Mouse (Mus musculus) intestine, postnatal 0 days (tissue): Measurements from ENCODE around the gene Eps15l1. TPM values are rescaled to one million over a fixed set of nuclear protein-coding genes. Genes with fewer than 3 reads are reported as not detected.

Source experiments
- ATAC-seq: fragments of 200-750 bp; cut with Nextera tagmentation; 2 replicates; pipeline ENCODE4 v1.8.0; 2017; ENCODE audit warnings: mild to moderate bottlenecking, moderate TSS enrichment, moderate library complexity
- H3K27ac ChIP-seq: fragments of 300-500 bp; sonication (generic); 2 replicates; pipeline ENCODE4 v1.5.1; 2014; ENCODE audit warnings: mild to moderate bottlenecking, low read depth, low read length, moderate library complexity
- H3K27me3 ChIP-seq: fragments of 300-500 bp; sonication (generic); replicated peaks from 2 replicates; pipeline ENCODE4 v1.6.1; 2014; ENCODE audit warnings: low read length, mixed read lengths; ENCODE audit not compliant: control insufficient read depth, insufficient read depth
- H3K36me3 ChIP-seq: fragments of 300-500 bp; sonication (generic); 2 replicates; pipeline ENCODE4 v1.6.1; 2014; ENCODE audit warnings: mild to moderate bottlenecking, moderate library complexity; ENCODE audit not compliant: control insufficient read depth, insufficient read depth
- H3K4me1 ChIP-seq: fragments of 300-500 bp; sonication (generic); replicated peaks from 2 replicates; pipeline ENCODE4 v1.6.1; 2014; ENCODE audit warnings: antibody characterized with exemption, low read length, mixed read lengths; ENCODE audit not compliant: control insufficient read depth, insufficient read depth
- H3K4me2 ChIP-seq: fragments of 300-500 bp; sonication (generic); replicated peaks from 2 replicates; pipeline ENCODE4 v1.6.1; 2014; ENCODE audit warnings: low read depth, mild to moderate bottlenecking, moderate library complexity
- H3K4me3 ChIP-seq: fragments of 300-500 bp; sonication (generic); 2 replicates; pipeline ENCODE4 v1.5.1; 2014; ENCODE audit warnings: low read depth, low read length
- H3K9ac ChIP-seq: fragments of 300-500 bp; sonication (generic); 2 replicates; pipeline ENCODE4 v1.6.1; 2014; ENCODE audit warnings: mild to moderate bottlenecking, low read depth, low read length
- H3K9me3 ChIP-seq: fragments of 300-500 bp; sonication (generic); 2 replicates; pipeline ENCODE4 v1.6.1; 2016; ENCODE audit warnings: mixed run types; ENCODE audit not compliant: control insufficient read depth
- CTCF ChIP-seq: sonication (generic); IDR thresholded peaks from 2 replicates; pipeline ENCODE4 v1.5.1; 2016; ENCODE audit warnings: low read depth, mild to moderate bottlenecking, control low read depth, antibody characterized with exemption, moderate library complexity
- WGBS: fragments of 180-500 bp; shearing (Covaris S2); extraction: QIAGEN DNeasy Blood & Tissue Kit; methylation state at CpG from one replicate; pipeline ENCODE4 v1.1.7; 2014; 5-methylcytosine and 5-hydroxymethylcytosine counted together
- polyA plus RNA-seq: library from polyadenylated mRNA; unstranded; fragments of >200 nt; fragmentation: Nextera tagmentation; extraction: Ambion mirVana; gene quantifications from 2 replicates; pipeline ENCODE4 v1.2.1, GENCODE M21; 2015

The Eps15l1 gene
- polyA plus RNA-seq, 1 experiment from 2014 or later, result 16.3 TPM

DNA sequence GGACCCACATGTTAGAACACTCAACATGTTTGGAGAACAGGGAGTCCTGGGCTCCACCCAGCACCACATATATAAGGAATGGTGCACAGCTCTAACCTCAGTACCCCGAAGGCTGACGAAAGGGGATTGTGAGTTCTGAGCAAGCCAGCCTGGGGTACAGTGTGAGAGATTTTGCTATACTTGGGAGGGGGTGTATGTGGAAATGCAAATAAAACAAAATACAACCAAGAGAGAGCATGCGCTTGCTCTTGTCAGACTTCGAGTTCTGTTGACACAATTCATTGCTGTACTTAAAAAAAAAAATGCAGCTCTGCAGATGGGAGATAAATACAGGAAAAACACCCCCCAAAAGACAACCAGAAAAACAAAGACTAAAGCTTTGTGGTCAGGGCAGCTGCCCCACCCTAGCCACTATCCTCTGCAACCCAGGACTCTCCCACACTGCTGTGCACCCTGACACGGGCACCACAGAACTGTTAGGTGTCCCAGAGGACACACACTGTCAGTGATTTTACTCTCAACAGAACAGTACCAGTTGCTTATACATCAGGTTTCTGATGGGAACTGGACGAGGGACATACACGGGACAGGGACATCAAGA is 69.8 kb downstream of the Eps15l1 start:
- Histone ChIP-seq H3K27ac (no peak overlapping the region), H3K9me3 (no peaks in the 10 kb centered on the region), H3K9ac (no peak overlapping the region), H3K4me1 (no peaks in the 10 kb centered on the region), H3K36me3 (peaks cover 33% of the 10 kb centered on the region), H3K4me3 (no peak overlapping the region), H3K27me3 (no peaks in the 10 kb centered on the region), H3K4me2 (no peak overlapping the region)
- ATAC-seq, result no peak
- WGBS, result 89% methylated on average over 7 of the region's 7 CpGs
- no peak for TF ChIP-seq CTCF

DNA sequence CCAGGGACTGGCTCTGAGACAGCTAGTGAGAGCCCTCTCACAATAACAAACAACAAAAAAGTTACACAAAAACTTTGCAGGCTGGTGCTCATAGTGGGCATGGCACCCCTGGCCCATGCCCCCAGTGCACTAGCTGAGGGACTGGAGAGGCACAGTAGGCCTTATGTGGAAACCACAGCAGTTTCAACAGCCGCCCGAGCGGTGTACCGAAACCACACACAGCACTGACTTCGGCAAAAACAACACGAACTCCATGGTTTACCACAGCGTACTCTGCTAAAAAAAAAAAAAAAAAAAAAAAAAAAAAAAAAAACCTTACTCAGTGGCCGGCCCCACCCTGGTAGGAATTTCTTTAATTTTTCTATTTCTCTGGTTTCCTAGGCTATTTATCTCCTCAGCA is 70.5 kb downstream of the Eps15l1 start:
- H3K9me3 ChIP-seq, result no peaks in the 10 kb centered on the region
- no peak overlapping the region for H3K9ac ChIP-seq
- H3K4me3 ChIP-seq, result no peak overlapping the region
- H3K27ac ChIP-seq, result no peak overlapping the region
- no peaks in the 10 kb centered on the region for H3K4me1 ChIP-seq
- no peak overlapping the region for H3K4me2 ChIP-seq
- no peak for ATAC-seq
- 86% methylated on average over 8 of the region's 8 CpGs for WGBS
- H3K36me3 ChIP-seq, result peaks cover 30% of the 10 kb centered on the region; the same call in 1 of the 2 replicates
- TF ChIP-seq CTCF, result no peak
- H3K27me3 ChIP-seq, result no peaks in the 10 kb centered on the region

DNA sequence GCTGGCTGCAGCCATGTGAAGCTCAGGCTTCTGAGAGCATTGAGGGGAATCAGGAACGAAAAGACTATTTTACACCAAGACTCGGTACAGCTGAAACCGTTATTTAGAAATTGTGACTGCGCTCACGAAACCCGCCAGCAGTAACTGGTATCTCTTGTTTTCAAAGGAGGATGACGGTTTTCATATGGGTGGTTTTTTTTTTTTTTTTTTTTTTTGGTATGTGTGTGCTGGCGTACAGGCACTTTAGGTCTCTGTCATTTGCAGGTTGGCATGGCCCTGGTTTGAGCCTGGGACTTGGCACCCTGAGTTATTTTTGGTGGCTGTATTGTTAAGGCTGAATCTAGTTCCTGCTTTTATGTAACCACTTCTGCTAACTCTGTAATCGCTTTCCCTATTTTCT is 71.4 kb downstream of the Eps15l1 start:
- TF ChIP-seq CTCF, result no peak
- Histone ChIP-seq H3K27me3 (no peaks in the 10 kb centered on the region), H3K4me1 (no peaks in the 10 kb centered on the region), H3K4me3 (no peak overlapping the region), H3K9me3 (no peaks in the 10 kb centered on the region), H3K9ac (no peak overlapping the region), H3K36me3 (peaks cover 32% of the 10 kb centered on the region; the same call in 1 of the 2 replicates), H3K27ac (no peak overlapping the region), H3K4me2 (no peak overlapping the region)
- no peak for ATAC-seq
- 85% methylated on average over 9 of the region's 9 CpGs for WGBS

DNA sequence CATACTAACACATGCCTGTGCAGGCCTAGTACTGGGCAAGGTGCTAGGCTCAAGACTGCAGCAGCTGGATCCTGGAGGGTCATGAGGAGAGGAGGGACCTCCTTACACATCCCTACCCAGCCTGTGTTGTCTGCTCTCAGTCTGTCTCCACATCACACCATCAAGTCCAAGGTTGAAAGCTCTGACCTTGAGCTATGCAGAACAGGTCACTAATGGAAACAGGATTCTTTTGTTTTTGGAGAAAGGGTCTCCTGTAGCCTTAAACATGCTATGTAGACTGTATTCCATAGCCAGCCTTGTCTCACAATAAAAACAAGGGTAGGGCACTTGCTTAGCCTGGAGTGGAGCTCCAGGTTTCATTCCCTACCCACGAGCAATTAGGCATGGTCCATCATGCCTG is 72.3 kb downstream of the Eps15l1 start:
- Histone ChIP-seq H3K4me1 (no peaks in the 10 kb centered on the region), H3K27me3 (no peaks in the 10 kb centered on the region), H3K4me2 (no peak overlapping the region), H3K27ac (no peak overlapping the region), H3K36me3 (peaks cover 32% of the 10 kb centered on the region; the same call in 1 of the 2 replicates), H3K4me3 (no peak overlapping the region), H3K9me3 (no peaks in the 10 kb centered on the region), H3K9ac (no peak overlapping the region)
- TF ChIP-seq CTCF, result no peak
- ATAC-seq, result no peak
- WGBS, result 87% methylated on average over 1 of the region's 1 CpGs

DNA sequence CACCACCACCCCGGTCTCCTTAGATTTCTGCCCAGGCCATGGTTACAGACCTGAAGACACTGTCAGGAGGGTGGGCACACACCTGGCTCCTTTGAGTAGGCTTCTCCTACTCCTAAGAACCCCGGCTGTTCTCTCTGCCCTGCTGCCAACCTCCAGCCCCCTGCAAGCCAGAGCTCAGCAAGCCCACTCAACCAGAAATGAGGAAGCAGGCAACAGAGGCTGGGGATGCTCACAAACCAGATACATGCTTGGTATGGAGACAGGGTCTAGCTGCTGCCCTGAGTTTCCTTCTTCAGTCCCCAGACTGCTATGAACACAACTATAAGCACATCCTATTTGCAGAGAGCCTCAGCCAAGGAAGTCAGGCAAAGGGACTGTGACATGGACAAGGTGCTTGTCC is 73.1 kb downstream of the Eps15l1 start:
- 94% methylated on average over 2 of the region's 2 CpGs for WGBS
- Histone ChIP-seq H3K4me2 (no peak overlapping the region), H3K4me3 (no peak overlapping the region), H3K9ac (no peak overlapping the region), H3K36me3 (peaks cover 38% of the 10 kb centered on the region; the same call in 1 of the 2 replicates), H3K9me3 (no peaks in the 10 kb centered on the region), H3K27ac (no peak overlapping the region), H3K27me3 (no peaks in the 10 kb centered on the region), H3K4me1 (no peaks in the 10 kb centered on the region)
- TF ChIP-seq CTCF, result no peak
- no peak for ATAC-seq

DNA sequence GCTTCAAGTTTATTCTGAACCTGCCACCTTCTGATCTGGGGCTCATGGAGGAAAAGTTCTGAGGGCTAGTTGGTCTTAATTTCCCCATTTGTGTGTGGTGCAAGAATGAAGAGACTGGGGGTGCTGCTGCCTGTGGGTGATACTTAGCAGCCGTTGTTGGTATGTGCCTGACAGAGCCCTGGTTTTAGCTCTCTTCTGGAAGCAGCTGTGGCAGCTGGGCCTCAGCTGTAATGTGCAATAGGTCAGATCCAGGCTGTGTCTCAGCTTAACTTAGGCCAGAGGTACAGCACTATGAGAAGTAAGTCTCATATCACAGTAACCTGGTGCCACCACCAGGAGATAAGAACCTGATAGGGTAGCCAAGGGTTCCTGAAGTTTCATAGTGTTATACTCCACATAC is 73.7 kb downstream of the Eps15l1 start:
- no peak for TF ChIP-seq CTCF
- H3K27ac ChIP-seq, result no peak overlapping the region
- H3K4me1 ChIP-seq, result no peaks in the 10 kb centered on the region
- peaks cover 37% of the 10 kb centered on the region; the same call in 1 of the 2 replicates for H3K36me3 ChIP-seq
- WGBS, result 59% methylated on average over 1 of the region's 1 CpGs
- H3K4me3 ChIP-seq, result no peak overlapping the region
- H3K9ac ChIP-seq, result no peak overlapping the region
- H3K4me2 ChIP-seq, result no peak overlapping the region
- H3K9me3 ChIP-seq, result no peaks in the 10 kb centered on the region
- ATAC-seq, result no peak
- no peaks in the 10 kb centered on the region for H3K27me3 ChIP-seq

DNA sequence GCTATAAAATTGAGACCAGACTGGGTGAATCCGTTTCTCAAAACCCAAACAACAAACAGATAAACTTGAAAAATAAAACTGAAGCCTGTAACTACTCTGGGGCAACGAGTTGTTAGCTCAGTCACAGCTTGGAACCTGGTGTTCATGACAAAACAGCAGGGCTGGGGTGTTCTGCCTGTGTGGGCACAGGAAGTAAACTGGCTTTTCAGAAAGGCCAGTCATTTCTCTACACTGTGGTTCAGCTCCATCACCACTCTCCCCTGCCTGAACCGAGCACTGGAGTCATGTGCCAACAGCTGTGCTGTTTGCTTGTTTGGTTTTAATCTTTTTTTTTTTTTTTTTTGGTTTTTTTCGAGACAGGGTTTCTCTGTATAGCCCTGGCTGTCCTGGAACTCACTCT is 77.5 kb downstream of the Eps15l1 start:
- Histone ChIP-seq H3K9me3 (no peaks in the 10 kb centered on the region), H3K27me3 (no peaks in the 10 kb centered on the region), H3K36me3 (peaks cover 45% of the 10 kb centered on the region), H3K27ac (no peak overlapping the region), H3K4me1 (no peaks in the 10 kb centered on the region), H3K4me3 (no peak overlapping the region), H3K4me2 (no peak overlapping the region), H3K9ac (no peak overlapping the region)
- TF ChIP-seq CTCF, result no peak
- WGBS, result 85% methylated on average over 3 of the region's 4 CpGs
- no peak for ATAC-seq
